Mouse (Mus musculus): Measurements from ENCODE around the gene Hsd11b2. TPM values are rescaled to one million over a fixed set of nuclear protein-coding genes. Genes with fewer than 3 reads are reported as not detected.

Hsd11b2 gene
- polyA plus RNA-seq, 1 experiment from 2014 or later = 2.2 TPM

DNA sequence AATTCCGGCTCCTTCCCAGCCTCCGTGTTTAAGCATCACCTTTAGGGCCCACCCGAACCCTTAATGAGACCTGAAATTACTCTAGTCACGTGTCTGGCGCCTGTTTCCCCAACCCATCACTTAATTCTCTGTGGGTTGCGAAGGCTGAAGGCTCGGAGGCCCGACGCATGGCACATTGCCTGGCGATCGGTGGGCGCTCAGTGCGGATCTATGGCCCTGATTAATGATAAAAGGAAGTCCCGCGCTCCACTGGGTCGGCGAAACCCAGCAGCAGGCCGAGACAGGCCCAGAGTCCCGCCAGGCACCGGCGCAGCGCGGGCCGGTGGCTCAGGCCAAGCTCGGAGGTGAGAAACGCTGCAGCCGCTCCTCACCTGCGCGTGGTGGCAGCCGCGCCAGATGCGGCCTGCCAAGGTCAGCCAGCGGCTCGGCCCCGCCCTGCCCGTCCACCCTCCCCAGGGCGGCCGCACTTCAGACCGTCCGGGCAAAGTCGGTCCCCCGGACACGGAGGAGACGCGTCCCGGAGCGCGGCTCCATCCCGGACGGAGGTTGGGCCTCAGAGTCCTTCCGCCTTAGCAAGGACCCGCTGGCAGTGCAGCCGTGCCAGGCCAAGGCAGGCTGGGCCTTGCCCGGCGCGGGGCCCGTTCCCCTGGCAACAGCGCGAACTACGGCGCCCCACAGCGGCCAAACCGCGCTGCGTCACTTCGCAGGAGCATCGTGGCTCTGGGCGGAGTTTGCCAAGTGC, 21.9 kb upstream of the Hsd11b2 start, which contains the start of gene Zdhhc1:
Gene Zdhhc1, minus strand, starts transcription at position 464 of the 742 bp plus-strand sequence.
- H3K27me3 ChIP-seq (ENCODE audit: control insufficient read depth, insufficient read depth, low read depth, low read length) = no peaks in the 10 kb centered on the region
- no peaks in the 10 kb centered on the region for H3K36me3 ChIP-seq (ENCODE audit: control insufficient read depth, insufficient read depth, low read length)
- WGBS = under 1% methylated on average over 68 of the region's 68 CpGs
- peak; percentile 85 for ATAC-seq (ENCODE audit: low read depth)
- no peaks in the 10 kb centered on the region for H3K9me3 ChIP-seq (ENCODE audit: control insufficient read depth, low read length)
- peak within 1 kb of the TSS; percentile 93 for H3K9ac ChIP-seq (ENCODE audit: low read length)
- H3K4me2 ChIP-seq (ENCODE audit: low read depth, low read length) = peak within 1 kb of the TSS; percentile 87
- peak within 1 kb of the TSS; percentile 87 for H3K4me3 ChIP-seq (ENCODE audit: low read length)
- H3K4me1 ChIP-seq (replicated peaks; ENCODE audit: control insufficient read depth, insufficient read depth, low read length) = peaks cover 21% of the 10 kb centered on the region
- peak within 1 kb of the TSS; percentile 91 for H3K27ac ChIP-seq (ENCODE audit: low read length)

DNA sequence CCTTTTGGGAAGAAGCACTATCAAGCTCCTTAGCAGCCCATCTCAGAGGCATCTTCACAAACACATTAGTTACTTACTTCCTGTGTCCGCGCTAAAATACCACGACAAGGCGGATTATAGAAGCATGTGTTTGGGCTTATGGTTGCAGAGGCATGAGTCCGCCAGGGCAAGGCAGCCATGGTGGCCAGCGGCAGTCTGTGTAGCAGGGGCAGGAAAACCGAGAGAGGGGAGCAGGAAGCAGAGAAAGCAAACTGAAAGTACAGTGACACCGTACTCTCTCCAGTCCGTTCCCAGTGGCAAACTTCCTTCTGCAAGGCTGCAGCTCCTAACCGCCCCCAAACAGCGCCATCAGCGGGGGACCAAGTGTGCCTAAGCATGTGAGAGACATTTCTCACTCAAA, 18.8 kb upstream of the Hsd11b2 start:
- H3K27me3 ChIP-seq (ENCODE audit: control insufficient read depth, insufficient read depth, low read depth, low read length) = no peaks in the 10 kb centered on the region
- H3K9me3 ChIP-seq (ENCODE audit: control insufficient read depth, low read length) = no peaks in the 10 kb centered on the region
- H3K4me2 ChIP-seq (ENCODE audit: low read depth, low read length) = peak overlapping the region; percentile 15
- H3K27ac ChIP-seq (ENCODE audit: low read length) = no peak overlapping the region; the same call in 1 of the 2 replicates
- 60% methylated on average over 12 of the region's 12 CpGs for WGBS
- H3K4me1 ChIP-seq (replicated peaks; ENCODE audit: control insufficient read depth, insufficient read depth, low read length) = peaks cover 23% of the 10 kb centered on the region
- H3K4me3 ChIP-seq (ENCODE audit: low read length) = peak overlapping the region; percentile 17; the same call in 1 of the 2 replicates
- H3K36me3 ChIP-seq (ENCODE audit: control insufficient read depth, insufficient read depth, low read length) = no peaks in the 10 kb centered on the region
- ATAC-seq (ENCODE audit: low read depth) = no peak
- H3K9ac ChIP-seq (ENCODE audit: low read length) = peak overlapping the region; percentile 28; the same call in 1 of the 2 replicates

DNA sequence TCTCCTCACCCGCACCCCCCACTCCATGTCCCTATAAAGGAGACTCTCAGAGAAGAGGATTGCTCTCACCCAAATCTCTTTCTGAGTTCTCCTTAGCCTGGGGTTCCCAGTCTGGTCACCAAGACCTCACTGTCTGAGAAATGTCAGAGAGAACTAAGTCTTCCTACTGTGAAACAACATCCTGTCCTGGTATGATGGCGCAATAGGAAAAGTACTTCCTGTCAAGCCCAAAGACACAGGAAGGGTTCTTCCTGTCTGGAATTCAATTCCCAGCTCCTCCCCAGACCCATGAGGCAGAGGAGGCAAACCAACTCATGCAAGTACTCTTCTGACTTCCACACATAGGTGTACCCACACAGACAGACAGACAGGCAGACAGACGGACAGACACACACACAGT, 13.9 kb upstream of the Hsd11b2 start:
- H3K9me3 ChIP-seq (ENCODE audit: control insufficient read depth, low read length) = no peaks in the 10 kb centered on the region
- peaks cover 14% of the 10 kb centered on the region for H3K4me1 ChIP-seq (replicated peaks; ENCODE audit: control insufficient read depth, insufficient read depth, low read length)
- no peaks in the 10 kb centered on the region for H3K27me3 ChIP-seq (ENCODE audit: control insufficient read depth, insufficient read depth, low read depth, low read length)
- no peak overlapping the region for H3K9ac ChIP-seq (ENCODE audit: low read length)
- H3K4me3 ChIP-seq (ENCODE audit: low read length) = no peak overlapping the region
- H3K27ac ChIP-seq (ENCODE audit: low read length) = peak overlapping the region; percentile 70
- H3K36me3 ChIP-seq (ENCODE audit: control insufficient read depth, insufficient read depth, low read length) = no peaks in the 10 kb centered on the region
- peak; percentile 60 for ATAC-seq (ENCODE audit: low read depth)
- no peak overlapping the region for H3K4me2 ChIP-seq (ENCODE audit: low read depth, low read length)
- WGBS = 86% methylated on average over 3 of the region's 3 CpGs

DNA sequence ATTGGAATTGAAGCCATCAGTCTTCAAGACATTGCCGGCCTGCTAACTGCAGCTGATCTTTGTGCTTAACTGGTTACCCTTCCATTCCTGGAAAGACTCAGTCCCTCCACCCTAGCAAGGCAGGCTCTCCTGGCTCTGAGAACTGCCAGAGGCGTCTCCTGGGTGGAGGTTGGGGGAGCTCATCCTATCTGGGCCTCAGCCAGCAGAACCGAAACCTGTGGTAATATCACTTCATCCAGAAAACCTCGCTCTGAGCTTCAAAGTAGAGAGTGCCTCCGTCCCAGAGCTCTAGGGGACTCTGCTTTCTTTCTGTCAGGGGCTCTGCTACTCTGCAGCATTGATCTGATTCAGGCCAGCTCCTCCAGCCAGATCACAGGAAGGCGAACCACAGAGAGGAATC, 11.6 kb upstream of the Hsd11b2 start:
- 69% methylated on average over 6 of the region's 6 CpGs for WGBS
- Histone ChIP-seq H3K9ac (ENCODE audit: low read length) (no peak overlapping the region), H3K4me2 (ENCODE audit: low read depth, low read length) (no peak overlapping the region), H3K27me3 (ENCODE audit: control insufficient read depth, insufficient read depth, low read depth, low read length) (no peaks in the 10 kb centered on the region), H3K9me3 (ENCODE audit: control insufficient read depth, low read length) (no peaks in the 10 kb centered on the region), H3K4me3 (ENCODE audit: low read length) (no peak overlapping the region), H3K36me3 (ENCODE audit: control insufficient read depth, insufficient read depth, low read length) (no peaks in the 10 kb centered on the region), H3K4me1 (replicated peaks; ENCODE audit: control insufficient read depth, insufficient read depth, low read length) (peaks cover 24% of the 10 kb centered on the region), H3K27ac (ENCODE audit: low read length) (no peak overlapping the region)
- no peak for ATAC-seq (ENCODE audit: low read depth)

DNA sequence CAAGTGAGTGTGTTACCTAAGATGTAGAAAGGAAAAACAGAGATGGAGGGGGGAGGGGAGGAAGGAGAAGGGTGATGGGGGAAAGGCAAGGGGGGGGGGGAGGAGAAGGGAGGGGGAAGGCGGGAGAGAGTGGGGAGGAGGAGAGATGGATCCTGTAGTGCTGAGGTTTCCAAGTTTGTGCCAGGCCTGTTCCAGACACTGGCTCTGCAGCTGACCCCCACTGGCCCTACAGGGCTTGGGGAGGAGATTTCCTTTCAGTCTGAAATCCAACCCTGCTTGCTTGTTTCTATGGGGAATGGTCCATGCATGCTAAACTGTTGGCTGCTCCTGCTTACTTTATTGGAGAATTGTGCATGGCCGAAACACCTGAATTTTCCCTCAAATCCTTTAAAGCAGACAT, 9.8 kb upstream of the Hsd11b2 start:
- Histone ChIP-seq H3K4me3 (ENCODE audit: low read length) (no peak overlapping the region), H3K27me3 (ENCODE audit: control insufficient read depth, insufficient read depth, low read depth, low read length) (no peaks in the 10 kb centered on the region), H3K9me3 (ENCODE audit: control insufficient read depth, low read length) (no peaks in the 10 kb centered on the region), H3K4me2 (ENCODE audit: low read depth, low read length) (no peak overlapping the region), H3K9ac (ENCODE audit: low read length) (no peak overlapping the region), H3K27ac (ENCODE audit: low read length) (no peak overlapping the region), H3K36me3 (ENCODE audit: control insufficient read depth, insufficient read depth, low read length) (no peaks in the 10 kb centered on the region), H3K4me1 (replicated peaks; ENCODE audit: control insufficient read depth, insufficient read depth, low read length) (peaks cover 24% of the 10 kb centered on the region)
- 49% methylated on average over 2 of the region's 2 CpGs for WGBS
- ATAC-seq (ENCODE audit: low read depth) = peak; percentile 51; the same call in 1 of the 2 replicates

DNA sequence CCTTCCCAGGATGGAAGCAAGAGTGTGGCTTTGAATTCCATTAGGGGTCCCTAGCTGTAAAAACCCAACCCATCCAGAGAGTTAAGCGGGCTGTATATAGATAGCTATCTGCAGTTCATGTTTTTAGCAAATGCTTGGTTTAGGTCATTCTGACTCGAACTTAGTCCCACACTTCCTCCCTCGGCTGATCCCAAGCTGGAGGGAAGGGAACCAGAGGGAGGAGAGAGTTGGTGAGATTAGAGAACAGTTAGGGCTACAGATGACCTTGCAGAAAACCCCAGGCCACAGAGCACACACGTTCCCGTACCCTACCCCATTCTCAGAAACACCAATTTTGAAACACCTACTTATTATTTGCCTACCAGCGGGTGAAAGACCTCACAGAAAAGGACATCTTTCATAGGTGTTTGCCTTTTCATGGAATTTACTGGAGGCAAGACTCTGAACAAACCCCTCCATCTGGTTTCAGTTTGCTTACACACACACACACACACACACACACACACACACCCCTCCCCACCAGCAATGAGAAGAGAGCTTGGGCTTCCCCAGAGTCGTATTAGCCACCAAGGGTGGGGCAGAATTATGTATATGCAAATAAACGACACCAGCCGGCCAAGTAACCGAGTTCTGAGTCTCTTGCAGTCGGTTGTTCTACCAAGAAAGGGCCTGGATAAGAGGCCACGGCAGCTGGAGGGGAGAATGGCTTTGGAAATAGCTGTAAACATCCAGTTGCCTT, 8.4 kb upstream of the Hsd11b2 start:
- peak overlapping the region; percentile 36 for H3K27ac ChIP-seq (ENCODE audit: low read length)
- no peak overlapping the region for H3K9ac ChIP-seq (ENCODE audit: low read length)
- no peak overlapping the region for H3K4me2 ChIP-seq (ENCODE audit: low read depth, low read length)
- no peaks in the 10 kb centered on the region for H3K27me3 ChIP-seq (ENCODE audit: control insufficient read depth, insufficient read depth, low read depth, low read length)
- no peak overlapping the region for H3K4me3 ChIP-seq (ENCODE audit: low read length)
- no peaks in the 10 kb centered on the region for H3K9me3 ChIP-seq (ENCODE audit: control insufficient read depth, low read length)
- H3K36me3 ChIP-seq (ENCODE audit: control insufficient read depth, insufficient read depth, low read length) = no peaks in the 10 kb centered on the region
- 25% methylated on average over 12 of the region's 12 CpGs for WGBS
- peaks cover 19% of the 10 kb centered on the region for H3K4me1 ChIP-seq (replicated peaks; ENCODE audit: control insufficient read depth, insufficient read depth, low read length)
- ATAC-seq (ENCODE audit: low read depth) = peak; percentile 63; the same call in 1 of the 2 replicates

DNA sequence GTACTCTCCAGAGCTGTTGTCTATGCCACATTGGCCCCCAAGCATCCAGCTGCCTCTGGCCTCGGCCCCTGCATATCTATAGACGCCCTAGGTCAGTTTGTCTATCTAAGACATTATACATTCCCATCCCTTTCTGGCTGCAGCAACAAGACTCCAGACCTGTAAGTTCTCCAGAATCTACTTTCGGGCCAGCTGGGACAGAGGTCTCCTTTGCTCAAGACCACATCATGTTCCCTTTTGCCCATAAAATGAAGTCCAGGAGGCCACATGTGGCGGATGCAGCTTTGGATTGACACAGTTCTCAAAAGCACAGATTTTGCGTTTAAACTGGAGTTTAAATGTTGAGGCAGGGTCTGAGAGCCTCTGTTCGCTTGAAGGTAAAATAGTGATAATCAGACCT, 4.4 kb upstream of the Hsd11b2 start:
- 86% methylated on average over 6 of the region's 6 CpGs for WGBS
- Histone ChIP-seq H3K4me1 (replicated peaks; ENCODE audit: control insufficient read depth, insufficient read depth, low read length) (peaks cover 38% of the 10 kb centered on the region), H3K27ac (ENCODE audit: low read length) (no peak overlapping the region), H3K36me3 (ENCODE audit: control insufficient read depth, insufficient read depth, low read length) (no peaks in the 10 kb centered on the region), H3K9ac (ENCODE audit: low read length) (no peak overlapping the region), H3K27me3 (ENCODE audit: control insufficient read depth, insufficient read depth, low read depth, low read length) (no peaks in the 10 kb centered on the region), H3K4me3 (ENCODE audit: low read length) (no peak overlapping the region), H3K4me2 (ENCODE audit: low read depth, low read length) (no peak overlapping the region), H3K9me3 (ENCODE audit: control insufficient read depth, low read length) (no peaks in the 10 kb centered on the region)
- ATAC-seq (ENCODE audit: low read depth) = no peak

DNA sequence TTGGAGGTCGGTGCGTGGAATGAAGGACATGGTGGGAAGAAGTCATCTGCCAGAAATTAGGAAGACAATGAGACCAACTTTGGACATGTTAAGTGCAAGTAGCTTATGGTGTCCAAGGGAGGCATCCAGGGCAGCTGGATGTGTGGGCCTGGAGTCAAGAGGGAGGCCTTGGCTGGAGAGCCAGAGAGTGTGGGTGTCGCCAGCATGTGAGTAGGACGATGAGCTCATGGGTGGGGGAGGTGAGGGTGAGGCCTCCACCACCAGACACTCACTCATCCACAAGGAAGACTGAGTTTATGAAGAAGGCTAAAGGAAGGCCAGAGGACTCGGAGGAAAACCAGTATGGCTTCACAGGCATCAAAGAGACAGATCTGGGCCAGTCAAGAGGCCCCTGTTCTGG, 3.9 kb upstream of the Hsd11b2 start:
- H3K9me3 ChIP-seq (ENCODE audit: control insufficient read depth, low read length) = no peaks in the 10 kb centered on the region
- 54% methylated on average over 5 of the region's 5 CpGs for WGBS

DNA sequence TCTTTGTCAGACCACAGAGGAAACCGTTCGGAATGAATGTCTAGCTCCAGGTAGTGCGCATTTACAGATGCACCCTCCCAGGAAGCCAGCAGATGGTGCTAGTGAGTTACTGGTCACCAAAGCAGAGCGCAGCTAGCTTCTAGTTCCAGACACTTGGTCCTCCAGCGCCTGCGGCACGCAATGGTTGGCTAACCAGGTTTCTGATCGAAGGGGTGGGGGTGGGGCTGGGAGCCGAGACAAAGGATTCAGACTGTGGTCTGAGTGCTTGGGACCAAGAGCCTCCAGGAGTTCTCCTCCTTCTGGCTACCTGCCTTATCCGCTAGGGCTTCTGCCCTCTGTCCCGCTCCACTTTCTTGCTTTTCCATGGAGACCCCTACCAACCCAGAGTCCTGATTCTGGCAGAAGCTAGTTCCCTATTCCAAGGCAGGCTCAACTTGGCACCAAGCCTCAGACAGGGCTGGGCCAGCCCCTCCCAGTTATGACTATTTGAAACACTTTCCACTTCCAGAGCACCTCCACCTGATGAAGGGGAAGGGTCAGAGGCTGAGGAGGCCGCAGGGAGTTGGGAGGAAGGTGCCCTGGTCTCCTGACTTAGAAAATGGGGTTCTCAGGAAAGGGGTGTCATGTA, 2.4 kb upstream of the Hsd11b2 start:
- Histone ChIP-seq H3K27ac (ENCODE audit: low read length) (no peak overlapping the region), H3K4me1 (replicated peaks; ENCODE audit: control insufficient read depth, insufficient read depth, low read length) (peaks cover 35% of the 10 kb centered on the region), H3K27me3 (ENCODE audit: control insufficient read depth, insufficient read depth, low read depth, low read length) (no peaks in the 10 kb centered on the region), H3K4me3 (ENCODE audit: low read length) (peak overlapping the region; percentile 17; the same call in 1 of the 2 replicates), H3K36me3 (ENCODE audit: control insufficient read depth, insufficient read depth, low read length) (no peaks in the 10 kb centered on the region), H3K9ac (ENCODE audit: low read length) (peak overlapping the region; percentile 37), H3K4me2 (ENCODE audit: low read depth, low read length) (peak overlapping the region; percentile 53), H3K9me3 (ENCODE audit: control insufficient read depth, low read length) (no peaks in the 10 kb centered on the region)
- 11% methylated on average over 12 of the region's 12 CpGs for WGBS
- ATAC-seq (ENCODE audit: low read depth) = peak; percentile 53

More for the DNA sequence above, 3.9 kb upstream of the Hsd11b2 start:
- no peak overlapping the region for H3K4me2 ChIP-seq (ENCODE audit: low read depth, low read length)
- H3K27me3 ChIP-seq (ENCODE audit: control insufficient read depth, insufficient read depth, low read depth, low read length) = no peaks in the 10 kb centered on the region
- ATAC-seq (ENCODE audit: low read depth) = no peak
- no peak overlapping the region for H3K9ac ChIP-seq (ENCODE audit: low read length)
- H3K4me1 ChIP-seq (replicated peaks; ENCODE audit: control insufficient read depth, insufficient read depth, low read length) = peaks cover 40% of the 10 kb centered on the region
- H3K36me3 ChIP-seq (ENCODE audit: control insufficient read depth, insufficient read depth, low read length) = no peaks in the 10 kb centered on the region
- H3K27ac ChIP-seq (ENCODE audit: low read length) = no peak overlapping the region
- no peak overlapping the region for H3K4me3 ChIP-seq (ENCODE audit: low read length)

Measured in lung, embryonic 16.5 days (tissue).